Mouse (Mus musculus) thymus, postnatal 14 days (tissue): ENCODE data around the gene Alpk1.

ENCODE experiments used
- DNase-seq: peaks from one replicate; pipeline ENCODE4 v3.0.0; 2021

The Alpk1 gene

GRCm38 (mm10) chr3:127627956-127628310 lies 152.4 kb downstream of the Alpk1 start:
- no peak for DNase-seq

GRCm38 (mm10) chr3:127627151-127627955 lies 153.0 kb downstream of the Alpk1 start:
- DNase-seq = no peak

- no peak for DNase-seq
Measured at GRCm38 (mm10) chr3:127626524-127626923, 153.8 kb downstream of the Alpk1 start.

- no peak for DNase-seq
Measured at GRCm38 (mm10) chr3:127625701-127626399, 154.5 kb downstream of the Alpk1 start.

GRCm38 (mm10) chr3:127625296-127625695 lies 155.0 kb downstream of the Alpk1 start:
- DNase-seq = peak; percentile 86
